Mouse (Mus musculus): ENCODE results near the gene Tuba4a.
A peak's percentile ranks its signal among the peaks of the same experiment; 100 is the strongest.

Gene Tuba4a

DNA sequence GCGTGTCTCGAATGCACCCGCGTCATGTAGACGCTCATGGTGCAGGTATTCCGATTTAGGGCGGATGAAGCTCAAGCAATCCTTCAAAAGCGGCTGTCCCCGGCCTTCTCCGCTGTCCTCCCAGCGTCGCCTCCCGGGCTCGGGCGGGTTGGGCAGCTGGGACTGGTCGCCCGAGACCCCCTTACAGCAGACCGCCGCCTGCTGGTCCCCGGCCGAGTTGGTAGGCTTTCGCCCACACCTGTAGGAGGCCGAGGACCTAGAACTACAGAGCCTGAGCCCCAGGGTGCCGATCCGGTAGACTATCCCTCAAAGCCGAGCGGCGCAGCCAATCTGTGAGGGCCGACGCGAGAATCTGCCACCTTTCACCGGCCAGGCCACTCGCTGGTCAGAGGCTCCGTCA lies at the start of gene Tuba4a:
Gene Tuba4a (minus strand): TSS at position 335 of the 400 bp plus-strand sequence.
- DNase-seq, result peak; percentile 58

DNA sequence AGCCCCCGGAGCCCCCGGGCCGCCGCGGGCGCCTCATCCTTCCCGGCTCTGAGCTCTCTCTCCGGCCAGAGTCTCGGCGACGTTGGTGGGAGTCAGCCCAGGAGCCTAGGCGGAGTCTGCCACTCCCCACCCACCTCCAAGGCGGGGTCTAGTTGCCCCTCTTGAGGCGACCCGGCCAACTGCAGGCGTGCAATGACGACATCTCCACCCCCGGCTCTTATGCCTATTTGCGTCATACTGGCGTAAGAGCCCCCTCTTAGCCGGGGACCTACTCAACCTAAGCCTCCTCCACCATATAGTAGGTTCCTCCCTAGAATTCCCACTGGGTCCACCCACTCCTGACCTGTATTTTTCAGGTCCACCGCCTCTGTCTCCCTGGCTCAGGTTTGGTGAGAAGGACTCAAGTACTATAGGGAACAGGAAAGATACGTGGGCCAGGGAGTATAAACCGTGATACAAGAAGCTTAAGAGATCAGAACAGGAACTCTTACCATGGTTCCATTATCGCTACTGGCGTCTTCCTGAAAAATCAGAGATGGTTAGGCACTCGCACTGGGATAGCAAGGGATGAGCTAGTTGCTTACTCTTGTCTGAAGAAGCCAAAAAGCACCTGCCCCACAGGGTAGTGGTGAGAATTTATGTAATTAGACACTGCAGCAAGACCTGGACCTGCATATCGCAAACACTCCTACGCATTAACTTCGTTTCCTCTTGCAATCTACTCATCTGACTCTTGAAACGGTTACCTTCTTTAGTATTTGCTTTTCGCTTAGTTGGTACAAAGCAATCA lies 44.6 kb upstream of the Tuba4a start, which contains the start of gene Ptprn:
Gene Ptprn (minus strand): TSS at position 412 of the 790 bp plus-strand sequence.
- DNase-seq, result peak; percentile 45

DNA sequence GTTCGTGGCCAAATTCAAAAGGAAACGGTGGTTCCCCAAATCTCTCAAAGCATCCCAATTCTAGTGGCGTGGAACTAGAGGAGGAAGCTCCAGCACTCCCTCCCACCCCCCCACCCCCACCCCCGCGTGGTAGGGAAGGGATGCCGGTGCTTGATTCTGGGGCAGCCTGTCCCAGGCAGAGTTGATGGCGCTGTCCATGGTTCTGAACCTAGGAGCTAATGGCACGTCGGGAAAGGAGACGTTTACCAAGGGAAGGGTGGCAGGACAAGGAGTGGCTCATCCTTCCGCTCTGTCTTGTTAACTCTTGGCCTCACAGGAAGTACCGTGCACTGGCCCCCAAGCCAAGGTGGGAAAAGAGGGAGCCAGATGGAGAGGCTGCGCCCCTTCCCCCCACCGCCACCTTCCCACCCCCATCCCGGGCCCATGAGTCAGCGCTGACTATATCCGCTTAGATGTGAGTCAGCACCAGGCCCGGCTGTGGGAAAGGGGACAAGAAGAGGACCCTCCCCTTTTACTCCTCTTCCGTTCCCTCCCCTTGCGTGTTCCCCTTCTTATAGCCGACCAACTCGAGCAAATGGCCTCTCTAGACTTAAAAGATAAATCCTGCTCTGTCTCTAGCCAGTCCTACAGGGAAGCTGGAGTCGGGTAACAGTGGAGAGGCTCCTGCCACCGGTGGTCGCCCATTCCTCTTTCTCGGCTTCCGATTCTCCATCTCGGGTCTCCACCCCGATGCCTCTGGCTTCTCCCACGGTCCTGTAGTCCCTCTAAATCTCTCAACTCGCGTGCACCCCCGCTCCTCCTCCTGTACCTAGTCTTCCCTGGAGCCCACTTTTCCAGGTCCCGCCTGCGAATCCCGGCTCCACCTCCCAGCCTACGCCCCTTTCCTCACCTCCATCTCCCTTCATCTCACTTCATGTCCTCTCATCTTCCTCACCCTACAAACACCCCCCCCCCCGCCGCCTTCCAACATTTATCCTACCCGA lies 43.6 kb upstream of the Tuba4a start:
- peak; percentile 89 for DNase-seq

DNA sequence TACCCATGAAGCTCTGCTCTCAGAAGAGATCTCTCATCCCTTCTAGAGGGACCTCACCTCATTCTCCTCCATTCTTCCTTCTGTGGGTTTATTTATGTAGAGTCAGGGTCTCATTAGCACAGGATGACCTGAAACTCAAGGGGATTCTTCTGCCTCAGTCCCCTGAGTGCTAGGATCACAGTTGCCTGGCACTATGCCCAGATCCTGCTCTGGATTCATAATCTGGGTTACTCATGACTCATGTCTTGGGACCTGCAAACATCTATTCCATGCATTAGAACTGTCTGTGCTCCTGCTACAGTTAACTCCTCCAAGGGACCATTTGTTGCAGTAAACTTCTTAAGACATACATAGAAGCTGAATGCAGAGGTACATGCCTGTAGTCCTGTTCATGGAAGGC lies 41.6 kb upstream of the Tuba4a start:
- DNase-seq, result no peak

DNA sequence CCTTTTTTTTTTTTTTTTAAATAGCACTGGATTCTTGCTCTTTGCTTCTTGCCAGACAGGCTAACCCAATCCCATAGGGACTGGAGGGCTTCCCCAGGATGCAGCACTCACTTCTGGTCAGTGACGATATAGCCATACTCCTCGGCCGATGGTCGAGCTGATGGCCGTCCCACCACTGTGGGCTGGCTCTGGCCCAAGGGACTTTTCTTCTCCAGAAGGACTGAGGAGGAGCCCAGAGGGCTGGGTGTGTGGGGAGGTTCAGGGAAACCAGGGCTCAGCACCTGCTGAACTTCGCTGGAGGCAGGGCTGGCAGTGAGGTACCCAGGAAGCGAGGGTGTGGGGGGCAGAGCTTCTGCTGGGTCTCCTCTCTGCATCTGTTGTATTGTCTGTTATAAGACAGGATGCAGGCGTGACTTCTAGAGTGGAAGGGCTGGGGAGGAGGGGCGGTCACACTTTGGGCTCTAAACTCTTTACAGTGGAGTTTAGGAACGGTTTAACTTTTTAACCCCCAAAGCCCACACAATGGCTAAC lies 35.9 kb upstream of the Tuba4a start:
- DNase-seq, result no peak

DNA sequence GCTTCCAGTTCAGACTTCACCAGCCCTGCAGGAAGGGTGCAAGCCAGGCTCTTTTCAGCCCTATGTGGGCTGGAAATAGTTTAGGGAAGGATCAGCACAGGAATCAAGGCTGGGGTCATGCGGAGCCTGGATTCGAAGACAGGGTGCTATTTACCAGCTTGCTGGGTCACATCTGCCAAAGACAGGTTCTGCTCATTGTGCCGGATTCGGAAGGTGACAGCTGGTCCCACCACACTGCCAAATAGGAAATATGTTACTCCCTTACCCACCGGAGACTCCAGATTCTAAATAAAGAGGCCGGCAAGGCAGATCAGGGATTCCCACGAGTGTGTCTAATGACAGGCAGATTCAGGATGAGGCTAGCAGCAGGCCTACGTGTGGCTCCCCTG lies 35.0 kb upstream of the Tuba4a start:
- no peak for DNase-seq

DNA sequence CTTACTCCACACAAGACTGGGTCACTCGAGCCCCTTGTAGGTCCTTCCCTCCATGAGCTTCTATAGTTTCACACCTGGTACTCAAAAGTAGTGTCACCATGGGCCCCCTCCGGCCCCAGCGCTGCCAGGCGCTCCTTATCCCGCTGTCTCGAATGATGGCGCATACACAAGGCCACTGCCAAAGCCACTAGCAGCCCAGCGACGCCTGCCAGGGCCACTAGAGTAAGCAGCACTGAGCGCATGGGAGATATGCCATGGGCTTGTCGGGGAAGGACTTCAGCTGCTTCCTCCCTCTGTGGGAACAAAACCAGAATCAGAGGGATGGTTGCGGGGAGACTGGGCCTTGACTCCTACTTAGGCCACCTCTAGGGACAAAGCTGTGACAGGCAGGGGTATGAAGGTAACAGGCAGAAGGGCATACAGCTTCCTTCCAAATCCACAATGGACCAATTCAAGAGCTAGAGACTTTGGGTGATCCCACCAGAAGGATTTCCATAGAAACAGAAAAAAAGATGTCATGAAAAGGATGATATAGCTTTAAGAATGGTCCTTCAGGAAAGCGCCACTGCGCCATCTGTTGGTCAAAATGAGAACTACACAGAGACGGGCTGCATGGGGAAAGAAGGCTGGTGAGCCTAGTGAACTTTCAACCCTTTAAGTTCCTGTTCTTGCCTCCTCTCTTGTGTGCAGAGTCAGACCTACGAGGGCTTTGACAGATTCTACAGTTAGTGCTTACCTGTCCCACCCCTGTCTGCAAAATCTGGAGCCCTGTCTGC lies 34.4 kb upstream of the Tuba4a start:
- DNase-seq, result peak; percentile 76

DNA sequence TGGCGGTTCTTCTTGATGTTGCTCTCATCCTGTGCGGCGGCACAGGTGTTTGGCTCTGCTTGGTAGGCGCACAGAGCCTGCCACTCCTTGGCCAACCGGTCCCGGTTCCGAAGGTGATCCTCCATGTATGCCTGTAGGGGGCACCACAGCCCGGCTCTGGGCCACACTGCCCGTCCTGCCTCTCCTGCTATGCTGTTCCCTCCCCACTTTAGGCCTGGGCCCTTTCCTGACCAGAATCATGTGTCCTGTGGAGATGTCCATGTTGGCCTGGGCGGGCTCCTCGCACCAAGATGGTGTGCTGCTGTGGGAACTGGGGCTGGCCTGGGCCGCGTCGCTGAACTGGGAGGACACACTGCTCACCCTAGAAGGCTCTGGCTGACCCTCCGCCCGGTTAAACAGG lies 33.4 kb upstream of the Tuba4a start:
- no peak for DNase-seq

DNA sequence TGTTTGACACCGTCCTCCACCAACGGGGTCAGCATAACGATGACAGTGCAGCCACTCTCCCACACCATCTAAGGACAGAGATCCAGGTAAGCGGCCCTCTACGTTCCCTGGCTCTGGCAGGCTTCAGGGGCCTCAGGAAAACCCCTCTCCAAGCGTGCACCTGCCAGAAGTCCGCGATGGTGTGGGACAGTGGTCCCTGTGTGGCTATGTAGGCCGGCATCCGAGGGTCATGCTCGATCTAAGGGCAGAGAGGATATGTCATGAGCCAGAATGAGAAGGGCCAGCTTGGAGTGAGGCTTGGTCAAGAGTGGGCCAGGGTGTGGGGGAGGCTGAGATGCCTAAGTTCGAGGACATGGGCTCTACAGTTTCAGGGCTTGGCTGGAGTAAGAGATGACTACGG lies 32.6 kb upstream of the Tuba4a start:
- no peak for DNase-seq

DNA sequence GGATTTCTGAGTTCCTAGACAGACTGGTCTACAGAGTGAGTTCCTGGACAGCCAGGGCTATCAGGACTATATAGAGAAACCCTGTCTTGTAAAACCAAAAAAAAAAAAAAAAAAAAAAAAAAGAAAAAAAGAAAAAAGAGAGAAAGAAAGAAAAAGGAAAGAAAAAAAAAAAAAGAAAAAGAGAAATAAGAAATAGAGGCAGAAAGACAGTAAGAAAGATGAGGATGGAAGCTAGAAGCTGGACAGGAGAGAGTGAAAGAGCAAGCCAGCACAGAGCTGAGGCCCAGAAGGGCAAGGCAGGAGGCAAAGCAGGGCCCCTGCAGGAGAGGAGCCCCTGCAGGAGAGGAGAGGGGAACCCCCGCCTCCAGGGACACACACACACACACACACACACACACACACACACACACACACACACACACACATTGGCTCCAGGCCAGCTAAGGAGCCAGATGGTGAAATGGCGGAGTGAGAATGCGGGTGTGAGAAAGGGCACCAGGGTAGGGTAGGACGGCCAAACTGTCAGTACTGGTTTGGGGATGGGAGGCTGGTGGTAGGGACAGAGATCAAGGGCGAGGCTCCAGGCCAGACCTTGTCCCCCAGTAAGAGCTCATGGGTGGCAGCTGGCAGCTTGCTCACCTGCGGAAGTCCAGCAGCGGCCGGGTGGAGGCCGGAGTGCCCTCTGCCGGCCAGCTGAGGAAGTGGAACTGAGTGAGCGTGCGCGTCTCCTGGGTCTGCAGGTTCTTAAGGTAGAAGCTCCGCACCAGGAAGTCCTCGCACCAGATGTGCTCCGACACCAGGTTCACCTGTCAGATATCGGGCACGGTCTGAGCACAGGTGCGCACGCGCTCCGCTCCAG lies 31.7 kb upstream of the Tuba4a start:
- peak; percentile 78 for DNase-seq

DNA sequence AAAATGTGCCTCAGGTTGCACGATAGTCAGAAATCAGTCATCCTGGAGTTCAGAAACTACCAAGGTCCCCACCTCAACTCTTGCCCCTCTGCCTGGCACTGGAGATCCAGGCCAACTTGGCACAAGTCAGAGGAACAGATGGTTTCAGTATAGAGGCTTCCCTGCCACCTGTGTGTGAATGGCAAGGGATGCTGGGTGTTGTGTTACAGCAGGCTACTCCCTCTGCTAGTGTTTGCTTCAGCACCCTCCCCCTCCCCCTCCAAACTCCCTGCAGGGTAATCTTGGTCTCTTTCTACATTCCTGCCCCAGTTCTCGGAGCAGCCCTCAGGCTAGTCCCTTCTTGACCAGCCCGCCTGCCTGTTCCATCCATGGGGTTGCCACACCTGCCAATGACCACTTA lies 30.8 kb upstream of the Tuba4a start:
- no peak for DNase-seq

DNA sequence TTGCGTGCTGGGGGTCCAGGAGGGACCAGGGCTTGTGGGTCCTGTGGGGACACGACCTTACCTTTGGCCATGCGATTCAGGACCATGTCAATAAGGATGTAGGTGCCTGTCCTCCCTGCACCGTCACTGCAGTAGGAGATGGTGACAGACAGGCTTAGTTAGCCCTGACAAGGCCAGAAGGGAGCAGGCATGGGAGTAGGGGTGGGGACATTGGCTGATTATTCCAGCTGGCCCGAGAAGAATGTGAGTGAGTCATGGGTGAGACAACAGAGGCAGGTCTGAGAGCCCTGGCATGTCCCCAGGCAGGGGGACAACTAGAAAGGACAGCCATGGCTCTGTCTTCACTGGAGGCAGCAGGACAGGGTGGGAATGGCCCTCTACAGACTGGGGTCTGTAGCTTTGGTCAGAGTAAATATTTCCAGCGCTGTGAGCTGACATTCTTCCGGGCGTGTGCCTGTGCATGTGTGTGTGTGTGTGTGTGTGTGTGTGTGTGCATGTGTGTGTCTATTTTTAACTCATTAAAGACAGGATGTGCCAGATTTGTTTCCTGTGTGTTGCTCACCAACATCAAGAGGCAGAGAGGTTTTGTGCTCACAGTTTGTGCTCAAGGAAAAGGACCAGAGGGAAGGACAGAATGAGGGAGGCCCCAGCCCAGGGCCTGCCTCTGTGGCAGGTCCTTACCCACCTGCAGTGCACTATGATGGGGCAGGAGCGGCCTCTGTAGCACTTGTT lies 28.5 kb upstream of the Tuba4a start:
- no peak for DNase-seq

DNA sequence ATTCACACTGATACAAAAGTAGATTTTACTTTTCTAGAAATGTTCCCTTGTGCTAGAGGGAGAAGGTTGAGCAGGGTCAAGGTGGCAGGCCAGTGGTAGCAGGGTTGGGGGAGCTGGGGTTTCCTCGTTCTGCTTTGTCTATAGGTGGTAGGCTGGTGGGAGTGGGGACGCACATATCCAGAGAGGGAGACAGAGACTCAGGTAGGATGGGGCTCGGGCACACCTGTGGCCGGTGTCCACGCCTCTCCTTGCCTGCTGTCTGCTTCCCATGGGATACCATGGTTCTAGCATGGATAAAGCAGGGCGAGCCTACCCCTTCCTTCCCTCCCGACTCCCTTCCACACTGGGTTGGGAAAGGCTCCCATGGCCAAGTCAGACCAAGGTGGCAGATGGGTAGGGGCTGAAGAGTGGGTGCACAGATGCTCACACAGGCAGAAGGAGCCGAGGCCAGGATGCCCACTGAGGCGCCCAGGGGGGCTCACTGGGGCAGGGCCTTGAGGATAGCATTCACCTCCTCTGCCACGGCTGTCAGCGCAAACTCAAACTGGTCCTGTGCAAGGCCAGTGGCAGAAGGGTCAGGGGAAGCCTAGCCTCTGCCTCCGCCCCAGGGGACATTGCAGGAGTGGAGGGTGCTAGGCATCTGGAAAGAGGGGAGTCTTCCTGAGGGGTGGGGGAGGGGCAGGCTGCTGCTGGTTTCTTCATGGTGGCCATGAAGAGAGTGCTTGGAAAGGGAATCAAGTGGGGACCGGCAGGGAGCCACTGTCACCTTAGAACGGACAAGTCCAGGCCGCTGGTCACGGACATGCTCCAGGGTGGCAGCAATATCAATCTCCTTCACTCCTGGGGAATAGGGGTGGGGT lies 27.6 kb upstream of the Tuba4a start:
- no peak for DNase-seq

DNA sequence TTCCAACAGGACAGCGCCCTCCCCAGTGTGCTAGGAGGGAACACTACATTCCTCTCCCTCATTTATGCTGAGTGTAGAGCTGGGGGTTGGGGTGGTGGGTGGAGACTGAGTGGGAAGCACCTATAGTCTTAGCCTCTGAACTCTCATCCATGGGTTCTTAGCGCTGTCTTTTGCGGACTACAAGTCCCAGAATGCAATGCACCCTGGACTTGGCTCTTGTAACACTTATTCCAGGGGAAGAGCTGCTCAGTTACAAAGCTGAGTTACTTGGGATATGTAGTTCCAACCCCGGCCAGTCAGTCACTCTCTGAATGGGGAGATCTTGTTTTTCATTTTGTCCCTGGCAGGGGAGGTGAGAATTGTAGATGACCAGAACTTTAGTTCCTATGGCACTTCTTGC lies 25.2 kb upstream of the Tuba4a start:
- peak; percentile 71 for DNase-seq

DNA sequence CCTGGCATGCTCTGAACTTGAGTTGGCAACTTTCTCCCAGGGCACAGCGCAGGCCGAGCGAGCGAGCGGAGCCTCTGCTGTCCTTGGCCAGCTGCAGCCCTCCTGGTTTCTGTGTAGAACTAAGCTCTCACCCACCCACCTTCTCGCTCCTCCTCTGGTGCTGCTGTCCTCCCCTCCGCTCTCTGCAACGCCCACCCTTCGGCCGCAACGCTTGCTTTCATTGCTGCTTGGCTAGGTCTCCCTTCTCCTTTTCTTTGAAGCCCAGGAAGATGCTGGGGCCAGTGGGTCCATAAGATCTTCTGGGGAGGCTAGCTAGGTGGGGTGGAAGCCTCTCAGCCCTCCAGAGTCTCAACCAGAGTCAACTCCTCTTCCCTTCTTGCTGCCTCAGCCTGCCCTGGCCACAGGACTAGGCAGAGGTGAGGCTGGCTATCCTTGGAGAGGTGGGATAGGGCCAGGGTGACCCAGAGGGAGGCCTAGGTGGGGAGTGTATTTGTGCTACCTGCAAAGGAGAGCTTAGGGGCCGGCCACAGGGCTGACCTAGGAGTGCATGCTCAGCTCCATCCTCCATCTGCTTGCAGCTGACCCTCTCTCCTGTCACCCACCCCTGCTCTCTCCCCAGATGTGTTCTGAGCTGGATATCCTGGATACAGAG lies 24.6 kb upstream of the Tuba4a start:
- DNase-seq, result no peak

DNA sequence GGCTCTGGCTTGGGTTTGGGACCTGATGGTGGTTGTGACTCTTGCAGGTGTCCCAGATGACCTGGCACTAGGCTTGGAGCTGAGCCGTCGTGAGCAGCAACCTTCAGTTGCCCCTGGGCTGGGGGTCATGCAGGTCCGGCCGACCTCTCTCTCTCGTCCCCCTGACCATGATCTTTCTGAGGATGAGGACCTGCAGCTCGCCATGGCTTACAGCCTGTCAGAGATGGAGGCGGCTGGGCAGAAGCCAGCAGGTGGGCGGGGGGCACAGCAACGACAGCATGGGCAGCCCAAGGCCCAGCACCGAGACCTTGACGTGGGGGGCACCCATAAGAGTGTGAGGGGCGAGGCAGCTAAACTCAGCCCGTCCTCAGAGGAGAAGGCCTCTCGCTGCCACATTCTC lies 23.7 kb upstream of the Tuba4a start:
- no peak for DNase-seq

DNA sequence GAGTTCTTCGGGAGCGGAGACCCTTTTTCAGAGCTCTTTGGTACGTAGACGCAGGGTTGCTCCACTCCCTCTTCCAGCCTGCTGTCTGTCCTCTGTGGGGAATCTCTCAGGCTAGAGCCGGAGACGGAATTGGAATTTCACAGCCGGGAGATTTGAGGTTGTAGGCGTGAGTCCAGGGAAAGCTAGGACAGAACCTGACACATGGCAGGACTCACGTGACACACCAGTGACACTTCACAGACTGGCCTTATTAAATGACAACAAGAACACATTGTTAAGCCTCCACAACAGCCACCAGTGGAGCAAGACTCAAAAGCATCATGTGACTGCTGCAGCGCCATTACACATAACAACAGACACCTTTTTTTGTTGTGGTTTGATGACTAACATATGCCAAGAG lies 19.9 kb upstream of the Tuba4a start:
- no peak for DNase-seq

DNA sequence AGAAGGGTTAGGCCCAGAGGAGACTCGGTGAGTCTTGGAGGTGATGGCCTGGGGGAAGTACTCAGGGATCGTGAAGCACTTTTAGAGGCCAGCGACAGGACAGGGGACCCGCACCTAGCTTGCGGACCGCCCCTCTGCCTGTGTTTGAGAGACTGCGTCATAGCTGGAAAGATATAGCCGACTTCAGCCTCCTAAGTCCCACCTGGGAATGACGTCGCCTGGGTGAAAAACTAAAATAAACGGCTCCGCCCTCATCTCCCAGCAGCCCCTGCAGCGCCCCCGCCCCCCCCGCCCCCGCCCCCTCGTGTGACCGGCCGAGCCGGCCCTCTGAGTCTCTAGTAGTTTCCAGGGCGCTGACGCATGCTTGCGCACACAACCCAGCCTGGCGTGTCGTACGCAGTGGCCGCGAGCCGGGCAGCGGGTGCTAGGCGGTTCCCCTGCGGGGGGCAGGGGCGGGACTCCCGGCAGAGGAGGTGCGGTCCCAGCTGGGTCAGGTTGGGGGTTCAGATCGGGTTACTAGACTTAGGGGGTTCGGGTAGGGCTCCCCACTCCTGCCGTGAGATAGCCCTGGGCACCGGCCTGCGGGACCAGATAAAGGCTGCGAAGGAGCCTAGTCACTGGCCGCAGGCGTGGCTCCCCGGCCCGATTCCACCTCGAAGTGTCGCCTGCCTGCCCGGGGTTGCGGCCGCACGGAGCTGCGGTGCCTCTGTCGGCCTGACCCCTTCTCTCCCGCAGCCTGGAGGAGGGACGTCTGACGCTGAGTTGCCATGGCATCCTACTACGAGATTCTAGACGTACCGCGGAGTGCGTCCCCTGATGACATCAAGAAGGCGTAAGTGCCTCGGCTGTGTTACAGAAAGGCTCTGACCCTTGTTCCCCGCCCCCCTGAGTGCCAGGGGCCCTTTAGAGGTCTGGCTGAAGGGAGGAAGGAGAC lies 16.7 kb upstream of the Tuba4a start, which contains the start of gene Dnajb2:
Gene Dnajb2 (plus strand): TSS at position 290 of the 934 bp plus-strand sequence.
- peak; percentile 89 for DNase-seq
